Mouse (Mus musculus) 416B (cell line): ENCODE measurements at regions not wholly inside any gene's neighbourhood (a gene's known extent, or its start where the extent isn't known, plus 50 kb on each side); places are given as distances from the start of the nearest gene placed in this dataset.

Source experiments
- DNase-seq: peaks from one replicate; pipeline ENCODE4 v3.0.0; 2011; ENCODE audit warnings: low read depth

DNA sequence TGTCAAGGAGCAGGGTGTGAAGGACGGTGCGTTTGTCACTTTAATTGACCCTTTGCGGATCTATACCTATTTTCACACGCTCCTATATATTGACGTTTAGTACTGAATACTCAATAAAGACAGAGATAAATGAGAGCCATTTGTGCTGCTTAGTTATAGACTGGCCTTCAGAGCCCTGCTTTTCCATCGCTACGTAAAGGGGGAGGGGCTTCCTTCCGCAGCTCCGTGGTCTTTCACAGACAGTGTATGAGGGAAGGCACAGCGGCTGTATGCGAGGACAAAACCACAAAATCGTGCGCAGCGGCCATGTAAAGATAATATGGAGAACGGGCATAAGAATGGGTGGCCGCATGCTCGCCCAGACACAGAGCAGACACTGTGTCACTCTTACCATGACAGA is 58.4 kb upstream of the Pced1b start:
- DNase-seq: no peak

GRCm38 (mm10) chr15:97187831-97188230 is 59.1 kb upstream of the Pced1b start:
- DNase-seq: peak; percentile 36

DNA sequence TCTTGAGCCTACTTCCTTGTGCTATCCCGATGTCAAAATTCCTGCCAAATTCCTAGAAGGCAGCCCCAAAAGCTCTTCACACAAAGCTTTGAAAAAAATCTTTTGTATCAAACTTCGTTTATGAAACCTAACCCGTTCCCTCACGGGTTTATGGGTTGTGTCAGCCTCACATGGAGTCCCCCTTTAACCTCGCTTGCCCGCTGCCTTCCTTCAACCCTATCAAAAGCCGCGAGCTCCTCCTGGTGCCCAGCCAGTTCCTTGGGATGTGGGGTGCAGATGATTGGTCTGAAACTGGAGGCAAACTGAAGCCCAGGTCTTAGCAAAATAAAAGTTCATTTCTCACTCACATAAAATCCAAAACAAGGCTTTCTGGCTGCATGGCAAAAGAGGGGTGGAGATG is 60.9 kb upstream of the Pced1b start:
- DNase-seq: no peak

GRCm38 (mm10) chr15:97182617-97183038 is 64.3 kb upstream of the Pced1b start:
- DNase-seq: no peak

GRCm38 (mm10) chr15:97180970-97181669 is 65.8 kb upstream of the Pced1b start:
- DNase-seq: no peak

- no peak for DNase-seq
Observed at GRCm38 (mm10) chr15:97178286-97178685, 68.6 kb upstream of the Pced1b start.

DNA sequence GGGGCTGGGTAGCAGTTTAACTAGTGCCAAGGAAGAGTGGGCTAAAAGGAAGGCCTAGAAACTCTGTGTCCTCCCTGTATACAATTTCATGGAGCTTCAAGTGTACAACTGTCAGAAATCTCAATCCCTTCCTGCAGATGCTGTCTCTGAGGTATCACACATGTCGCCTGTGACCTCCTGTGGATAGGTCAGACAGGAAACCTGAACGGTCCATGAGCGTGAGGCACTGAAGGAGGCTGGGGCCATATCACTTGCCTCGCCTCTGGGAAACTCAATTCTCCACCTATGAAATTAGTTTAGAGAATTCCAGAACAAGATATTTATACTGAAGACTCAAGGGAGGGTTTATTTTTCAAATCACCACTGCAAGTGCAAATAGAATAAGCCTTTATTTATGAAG is 69.1 kb upstream of the Pced1b start:
- no peak for DNase-seq

DNA sequence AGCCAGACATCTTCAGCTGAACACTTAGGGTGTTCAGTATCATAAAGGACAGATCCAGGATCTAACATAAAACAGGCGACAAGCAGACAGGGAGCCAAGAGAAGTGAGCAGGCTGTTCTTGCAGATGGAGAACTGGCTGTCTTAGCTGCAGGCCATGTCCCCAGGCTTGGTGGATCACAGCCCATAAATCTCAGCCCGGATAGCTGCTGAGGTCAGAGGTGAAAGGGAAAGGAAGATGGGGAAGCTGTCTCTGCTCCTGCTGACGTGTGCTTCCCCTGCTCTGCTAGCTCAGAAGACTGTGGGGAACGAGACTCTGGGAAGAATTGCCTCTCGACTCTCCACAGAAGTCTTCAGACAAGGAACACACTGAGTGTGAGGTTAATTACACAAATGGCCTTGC is 71.9 kb upstream of the Pced1b start:
- no peak for DNase-seq

DNA sequence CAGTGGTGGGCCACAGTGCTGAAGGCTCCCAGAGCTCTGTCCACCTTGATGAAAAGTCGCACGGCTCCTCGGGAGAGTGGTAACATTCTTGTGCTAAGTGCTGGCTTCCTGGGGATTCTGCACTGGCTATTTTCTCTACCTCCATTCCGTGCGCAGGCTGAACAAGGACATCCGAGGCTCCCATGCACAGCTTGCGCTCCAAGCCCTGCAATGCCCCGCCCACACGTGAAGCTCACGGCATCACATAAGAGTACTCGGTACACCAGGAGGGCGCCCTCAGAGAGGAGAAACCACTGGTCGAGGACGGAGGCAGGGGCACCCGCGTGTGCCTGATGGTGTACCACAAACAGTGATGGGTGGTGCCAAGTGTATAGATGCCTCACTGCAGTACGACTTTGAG is 73.7 kb upstream of the Pced1b start:
- no peak for DNase-seq

DNA sequence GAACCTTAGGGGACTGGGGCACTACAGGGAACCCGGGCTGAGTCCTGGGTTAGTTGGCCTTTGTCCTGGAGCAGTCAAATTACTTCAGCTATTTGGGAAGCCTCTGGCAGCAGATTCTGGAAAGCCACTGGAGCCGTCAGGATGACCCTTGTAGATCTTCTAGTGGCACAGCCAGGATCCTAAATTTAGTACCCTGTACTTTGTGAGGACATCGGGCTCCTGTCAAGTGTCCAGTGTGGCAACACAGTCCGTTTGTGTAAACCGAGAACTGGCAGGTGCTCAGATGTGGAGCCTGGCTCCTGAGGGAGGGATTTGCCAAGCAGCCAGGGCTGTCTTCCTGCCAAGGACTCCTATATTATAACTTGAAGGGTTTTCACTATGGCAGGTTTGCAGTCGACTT is 76.8 kb upstream of the Pced1b start:
- DNase-seq: no peak

GRCm38 (mm10) chr15:97169381-97169780 is 77.5 kb upstream of the Pced1b start:
- DNase-seq: no peak

DNA sequence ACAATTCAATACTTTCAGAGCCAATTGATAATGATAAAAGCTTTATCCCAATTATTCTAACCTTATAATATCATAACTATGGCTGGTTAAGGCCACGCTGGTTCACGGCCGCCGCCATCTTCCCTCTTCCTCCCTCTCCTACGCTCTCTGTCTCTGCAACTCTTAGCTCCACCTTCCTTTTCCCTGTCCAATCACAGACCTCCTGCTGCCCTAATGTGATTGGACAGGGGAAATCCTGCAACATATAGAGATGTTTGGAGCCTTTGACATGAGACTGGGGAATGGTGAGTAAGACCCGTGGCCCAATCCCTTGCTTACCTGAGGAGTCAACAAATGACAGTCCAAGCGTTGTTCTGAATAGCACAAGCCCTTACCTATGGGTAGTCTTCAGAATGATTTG is 79.8 kb upstream of the Pced1b start:
- DNase-seq: no peak

GRCm38 (mm10) chr15:97164616-97165015 is 82.3 kb upstream of the Pced1b start:
- no peak for DNase-seq

GRCm38 (mm10) chr15:97163971-97164370 is 82.9 kb upstream of the Pced1b start:
- DNase-seq: no peak

DNA sequence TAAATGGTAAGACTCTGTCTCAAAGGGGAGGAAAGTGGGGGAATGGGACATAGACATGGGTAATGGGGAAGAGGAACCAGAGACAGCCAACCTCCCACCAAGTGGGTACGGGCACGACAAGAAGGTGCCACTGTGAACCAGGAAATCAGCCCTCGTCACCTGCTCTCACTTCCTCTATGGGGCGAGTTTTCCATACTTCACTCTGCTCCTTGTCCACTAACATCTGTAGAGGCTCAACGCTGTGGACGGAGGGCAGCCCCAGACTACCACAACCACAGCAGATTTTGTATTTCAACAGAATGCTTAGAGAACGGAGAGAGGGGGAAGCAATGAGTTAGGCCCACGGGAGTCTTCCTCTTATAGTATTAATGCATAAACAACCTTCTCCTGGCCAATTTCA is 83.8 kb upstream of the Pced1b start:
- DNase-seq: no peak

DNA sequence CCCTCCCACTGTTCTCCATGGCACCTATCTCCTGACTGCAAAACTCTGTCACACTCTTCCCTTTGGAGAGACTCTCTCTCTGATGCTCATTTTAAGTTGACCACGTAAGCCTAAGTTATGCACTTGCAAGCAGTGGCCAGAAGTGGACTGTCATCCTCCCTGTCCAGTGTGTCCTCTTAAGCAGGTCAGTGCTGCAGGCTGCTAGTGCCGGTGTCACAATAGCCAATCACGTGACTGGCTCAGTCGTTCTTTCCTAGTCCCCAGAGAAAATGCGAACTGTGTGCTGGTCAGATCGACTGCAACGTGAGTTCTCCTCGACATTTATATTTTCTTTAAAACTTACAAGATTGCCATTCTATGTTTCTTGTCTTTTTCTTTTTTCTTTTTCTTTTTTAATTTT is 84.6 kb upstream of the Pced1b start:
- no peak for DNase-seq

DNA sequence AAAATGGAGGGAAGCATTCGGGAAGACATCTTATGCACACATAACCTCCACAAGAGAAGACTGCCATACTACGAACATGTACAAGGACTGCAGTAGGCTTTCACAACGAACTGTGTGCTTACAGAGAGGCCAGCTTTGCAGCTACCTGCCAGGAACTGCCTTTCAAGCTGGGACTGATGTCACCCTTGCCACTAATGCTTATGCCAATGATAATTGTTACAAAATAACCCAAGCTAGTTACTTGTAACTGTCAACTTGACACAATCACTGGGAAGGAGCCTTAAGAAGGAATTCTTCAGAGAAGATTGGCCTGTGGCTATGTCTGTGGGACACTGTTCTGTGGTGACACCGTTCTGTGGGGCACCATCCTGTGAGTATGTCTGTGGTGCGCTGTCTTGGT is 85.4 kb upstream of the Pced1b start:
- DNase-seq: no peak

DNA sequence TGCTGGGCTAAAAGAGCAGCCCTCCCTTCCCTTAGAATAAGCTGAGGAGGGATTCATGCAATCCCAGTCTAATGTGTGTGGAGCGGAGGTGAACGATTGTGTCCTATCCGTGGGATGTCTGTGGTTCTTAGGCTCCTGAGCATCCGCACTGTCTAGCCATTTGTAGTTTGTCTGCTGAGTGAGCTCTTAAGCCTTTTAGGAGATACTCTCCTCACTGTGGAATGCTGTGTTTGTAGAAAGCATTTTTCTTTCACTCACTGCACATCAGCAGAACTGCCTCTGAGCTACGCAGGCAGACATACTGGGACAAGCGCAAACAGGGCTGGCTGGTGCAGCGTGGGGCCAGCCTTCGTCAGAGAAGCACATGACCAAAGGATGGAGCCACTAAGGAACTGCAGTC is 94.6 kb upstream of the Pced1b start:
- no peak for DNase-seq

DNA sequence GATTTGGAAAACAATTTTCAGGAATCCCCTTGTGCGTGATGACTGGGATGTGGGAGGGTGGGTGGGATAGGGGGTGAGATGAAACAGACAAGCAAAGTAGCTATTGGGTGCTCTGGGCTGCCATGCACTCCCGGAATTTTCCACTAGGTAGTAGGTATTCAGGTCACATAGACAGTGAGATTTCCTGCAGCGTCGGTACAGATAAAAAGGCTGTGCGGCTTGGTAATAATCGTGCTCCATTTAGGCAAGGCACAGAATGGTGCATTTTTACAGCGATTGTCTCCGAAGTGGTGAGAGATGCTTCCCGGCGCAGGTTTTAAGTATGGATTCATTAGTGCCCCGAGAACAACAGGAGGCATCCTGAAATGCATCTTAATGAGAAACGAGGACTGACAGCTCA is 95.1 kb upstream of the Pced1b start:
- no peak for DNase-seq

GRCm38 (mm10) chr15:97150983-97151735 is 95.4 kb upstream of the Slc38a4 start:
- DNase-seq: no peak

DNA sequence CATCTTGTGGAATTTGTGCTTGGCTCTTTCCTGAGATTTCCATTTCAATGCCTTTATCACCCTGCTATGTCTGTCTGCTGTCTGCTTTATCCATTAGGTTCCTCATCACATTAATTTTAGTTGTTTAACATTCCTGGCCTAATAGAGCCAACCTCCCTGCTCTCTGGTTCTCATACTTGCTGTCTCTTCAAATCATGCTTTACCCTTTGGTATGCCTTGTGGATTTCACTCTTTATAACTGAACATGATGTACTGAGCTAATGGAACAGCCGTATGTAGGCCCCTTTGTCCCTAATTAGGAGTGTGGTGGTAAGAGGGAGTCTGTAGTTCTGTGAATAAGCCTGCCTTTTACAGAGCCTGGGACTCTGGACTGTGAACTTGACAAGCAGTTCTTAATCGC is 86.2 kb upstream of the Slc38a4 start:
- DNase-seq: no peak

DNA sequence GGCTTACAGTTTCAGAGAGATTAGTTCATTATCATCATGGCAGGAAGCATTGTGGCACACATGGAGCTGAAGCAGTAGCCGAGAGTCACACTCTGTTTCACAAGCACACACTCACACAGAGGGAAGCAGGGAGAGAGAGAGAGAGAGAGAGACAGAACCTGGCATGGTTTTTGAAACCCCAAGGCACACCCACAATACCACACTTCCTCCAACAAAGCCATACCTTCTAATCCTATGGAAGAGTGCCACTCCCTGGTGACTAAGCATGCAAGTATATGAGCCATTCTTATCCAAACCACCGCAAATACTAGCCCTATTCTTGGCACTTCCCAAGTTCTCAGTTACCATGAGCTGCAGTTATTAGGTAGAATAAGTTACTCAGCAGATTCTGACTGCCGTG is 82.5 kb upstream of the Slc38a4 start:
- peak; percentile 21 for DNase-seq

DNA sequence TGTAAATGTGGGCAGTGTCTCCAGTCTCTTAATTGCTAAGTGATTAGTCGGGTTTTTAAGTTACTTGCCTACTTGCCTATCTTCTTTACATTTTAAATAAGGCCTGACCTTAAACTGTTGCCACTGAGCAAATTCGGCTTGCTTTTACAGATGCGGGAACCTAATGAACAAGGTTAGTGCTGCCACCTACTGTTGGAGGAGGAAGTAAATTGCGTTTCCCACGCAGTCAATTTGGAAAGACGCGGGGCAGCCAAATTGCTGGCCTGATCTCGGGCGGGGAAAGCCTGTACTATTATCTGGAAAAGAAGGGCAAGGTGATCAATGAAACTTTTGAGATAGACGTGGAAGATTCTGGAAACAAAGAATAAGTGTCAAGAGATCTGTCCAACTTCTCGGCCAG is 79.5 kb upstream of the Slc38a4 start:
- peak; percentile 81 for DNase-seq

DNA sequence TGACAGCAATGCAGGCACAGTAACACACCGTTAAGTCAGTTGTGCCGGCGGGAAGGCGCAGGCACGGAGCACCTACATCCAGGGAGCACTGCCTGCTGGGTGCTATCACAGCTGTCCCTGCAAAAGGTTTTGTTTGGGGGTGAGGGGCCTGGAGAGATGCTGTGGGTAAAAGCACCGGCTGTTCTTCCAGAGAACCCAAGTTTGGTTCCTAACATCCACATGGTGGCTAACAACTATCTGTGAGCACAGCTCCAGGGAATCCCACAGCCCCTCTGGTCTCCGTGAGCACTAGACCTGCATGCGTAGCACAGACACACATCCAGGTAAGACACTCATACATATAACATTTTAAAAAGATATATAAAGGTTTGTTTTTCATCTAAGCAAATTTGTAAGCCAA is 72.0 kb upstream of the Slc38a4 start:
- DNase-seq: no peak
